Mouse (Mus musculus): Measurements from ENCODE around the gene Myo1g. TPM values are rescaled to one million over a fixed set of nuclear protein-coding genes. Genes with fewer than 3 reads are reported as not detected.

The Myo1g gene
- total and polyA plus RNA-seq, 2 experiments from 2014 or later: 0.62 to 1.5 TPM

- 74% methylated on average over 6 of the region's 6 CpGs for WGBS
- Histone ChIP-seq H3K4me3 (ENCODE audit: low read depth, low read length) (no peak overlapping the region), H3K9ac (replicated peaks; ENCODE audit: low read length, poor library complexity, severe bottlenecking) (no peak overlapping the region), H3K4me1 (ENCODE audit: insufficient read depth, low read length) (no peaks in the 10 kb centered on the region), H3K27me3 (ENCODE audit: insufficient read depth, low read length) (no peaks in the 10 kb centered on the region), H3K9me3 (ENCODE audit: low read length) (no peaks in the 10 kb centered on the region), H3K27ac (ENCODE audit: low read depth, low read length) (no peak overlapping the region), H3K36me3 (ENCODE audit: insufficient read depth, low read length) (no peaks in the 10 kb centered on the region), H3K4me2 (ENCODE audit: low read depth, low read length, poor library complexity, severe bottlenecking) (no peak overlapping the region)
- TF ChIP-seq CTCF (IDR thresholded peaks at IDR 0.05): no peak
- DNase-seq (ENCODE audit: low spot score) (no peak), ATAC-seq (ENCODE audit: low FRiP score) (no peak)
Measured at GRCm38 (mm10) chr11:6504689-6505088, 16.1 kb downstream of the Myo1g start.

- H3K27me3 ChIP-seq (ENCODE audit: insufficient read depth, low read length): no peaks in the 10 kb centered on the region
- DNase-seq (ENCODE audit: low spot score): no peak
- WGBS: 73% methylated on average over 3 of the region's 3 CpGs
Measured at GRCm38 (mm10) chr11:6504226-6504625, 16.5 kb downstream of the Myo1g start.

GRCm38 (mm10) chr11:6502506-6502905 is 18.3 kb downstream of the Myo1g start:
- TF ChIP-seq CTCF (IDR thresholded peaks at IDR 0.05): no peak
- no peak for ATAC-seq (ENCODE audit: low FRiP score)
- 98% methylated on average over 2 of the region's 2 CpGs for WGBS

More at GRCm38 (mm10) chr11:6504226-6504625, 16.5 kb downstream of the Myo1g start:
- no peaks in the 10 kb centered on the region for H3K4me1 ChIP-seq (ENCODE audit: insufficient read depth, low read length)
- no peak overlapping the region for H3K4me2 ChIP-seq (ENCODE audit: low read depth, low read length, poor library complexity, severe bottlenecking)
- no peaks in the 10 kb centered on the region for H3K36me3 ChIP-seq (ENCODE audit: insufficient read depth, low read length)
- H3K9me3 ChIP-seq (ENCODE audit: low read length): no peaks in the 10 kb centered on the region
- TF ChIP-seq CTCF (IDR thresholded peaks at IDR 0.05): no peak
- no peak for ATAC-seq (ENCODE audit: low FRiP score)
- H3K9ac ChIP-seq (replicated peaks; ENCODE audit: low read length, poor library complexity, severe bottlenecking): no peak overlapping the region
- H3K27ac ChIP-seq (ENCODE audit: low read depth, low read length): no peak overlapping the region
- no peak overlapping the region for H3K4me3 ChIP-seq (ENCODE audit: low read depth, low read length)

GRCm38 (mm10) chr11:6497311-6497948 is 23.3 kb downstream of the Myo1g start:
- peak; percentile 47 for DNase-seq (ENCODE audit: low spot score)
- no peak overlapping the region for H3K4me2 ChIP-seq (ENCODE audit: low read depth, low read length, poor library complexity, severe bottlenecking)
- H3K36me3 ChIP-seq (ENCODE audit: insufficient read depth, low read length): no peaks in the 10 kb centered on the region
- H3K9me3 ChIP-seq (ENCODE audit: low read length): no peaks in the 10 kb centered on the region
- no peak overlapping the region for H3K4me3 ChIP-seq (ENCODE audit: low read depth, low read length)
- H3K27ac ChIP-seq (ENCODE audit: low read depth, low read length): no peak overlapping the region
- no peak for ATAC-seq (ENCODE audit: low FRiP score)
- H3K9ac ChIP-seq (replicated peaks; ENCODE audit: low read length, poor library complexity, severe bottlenecking): no peak overlapping the region
- no peak for TF ChIP-seq CTCF (IDR thresholded peaks at IDR 0.05)
- no peaks in the 10 kb centered on the region for H3K27me3 ChIP-seq (ENCODE audit: insufficient read depth, low read length)
- 73% methylated on average over 12 of the region's 12 CpGs for WGBS
- no peaks in the 10 kb centered on the region for H3K4me1 ChIP-seq (ENCODE audit: insufficient read depth, low read length)

More at GRCm38 (mm10) chr11:6502506-6502905, 18.3 kb downstream of the Myo1g start:
- Histone ChIP-seq H3K9ac (replicated peaks; ENCODE audit: low read length, poor library complexity, severe bottlenecking) (no peak overlapping the region), H3K36me3 (ENCODE audit: insufficient read depth, low read length) (no peaks in the 10 kb centered on the region), H3K4me1 (ENCODE audit: insufficient read depth, low read length) (no peaks in the 10 kb centered on the region), H3K4me3 (ENCODE audit: low read depth, low read length) (no peak overlapping the region), H3K9me3 (ENCODE audit: low read length) (no peaks in the 10 kb centered on the region), H3K4me2 (ENCODE audit: low read depth, low read length, poor library complexity, severe bottlenecking) (no peak overlapping the region), H3K27me3 (ENCODE audit: insufficient read depth, low read length) (no peaks in the 10 kb centered on the region), H3K27ac (ENCODE audit: low read depth, low read length) (no peak overlapping the region)
- no peak for DNase-seq (ENCODE audit: low spot score)

GRCm38 (mm10) chr11:6489691-6490503 is 30.9 kb downstream of the Myo1g start:
- TF ChIP-seq CTCF (IDR thresholded peaks at IDR 0.05): peak; percentile 44
- Histone ChIP-seq H3K4me2 (ENCODE audit: low read depth, low read length, poor library complexity, severe bottlenecking) (no peak overlapping the region), H3K4me1 (ENCODE audit: insufficient read depth, low read length) (no peaks in the 10 kb centered on the region), H3K4me3 (ENCODE audit: low read depth, low read length) (no peak overlapping the region), H3K9me3 (ENCODE audit: low read length) (no peaks in the 10 kb centered on the region), H3K27ac (ENCODE audit: low read depth, low read length) (no peak overlapping the region), H3K9ac (replicated peaks; ENCODE audit: low read length, poor library complexity, severe bottlenecking) (no peak overlapping the region), H3K36me3 (ENCODE audit: insufficient read depth, low read length) (no peaks in the 10 kb centered on the region), H3K27me3 (ENCODE audit: insufficient read depth, low read length) (no peaks in the 10 kb centered on the region)
- DNase-seq (ENCODE audit: low spot score): peak; percentile 66
- no peak for ATAC-seq (ENCODE audit: low FRiP score)
- WGBS: 55% methylated on average over 6 of the region's 6 CpGs

GRCm38 (mm10) chr11:6489257-6489656 is 31.5 kb downstream of the Myo1g start:
- Histone ChIP-seq H3K9me3 (ENCODE audit: low read length) (no peaks in the 10 kb centered on the region), H3K36me3 (ENCODE audit: insufficient read depth, low read length) (no peaks in the 10 kb centered on the region), H3K4me3 (ENCODE audit: low read depth, low read length) (no peak overlapping the region), H3K27ac (ENCODE audit: low read depth, low read length) (no peak overlapping the region), H3K4me1 (ENCODE audit: insufficient read depth, low read length) (no peaks in the 10 kb centered on the region), H3K27me3 (ENCODE audit: insufficient read depth, low read length) (no peaks in the 10 kb centered on the region), H3K9ac (replicated peaks; ENCODE audit: low read length, poor library complexity, severe bottlenecking) (no peak overlapping the region), H3K4me2 (ENCODE audit: low read depth, low read length, poor library complexity, severe bottlenecking) (no peak overlapping the region)
- DNase-seq (ENCODE audit: low spot score) (peak; percentile 69), ATAC-seq (ENCODE audit: low FRiP score) (no peak)
- 67% methylated on average over 7 of the region's 7 CpGs for WGBS
- TF ChIP-seq CTCF (IDR thresholded peaks at IDR 0.05): no peak

Data from midbrain, postnatal 0 days (tissue).